10 mouse cellular contexts compared by ENCODE assay signal in the genomic region with DNA sequence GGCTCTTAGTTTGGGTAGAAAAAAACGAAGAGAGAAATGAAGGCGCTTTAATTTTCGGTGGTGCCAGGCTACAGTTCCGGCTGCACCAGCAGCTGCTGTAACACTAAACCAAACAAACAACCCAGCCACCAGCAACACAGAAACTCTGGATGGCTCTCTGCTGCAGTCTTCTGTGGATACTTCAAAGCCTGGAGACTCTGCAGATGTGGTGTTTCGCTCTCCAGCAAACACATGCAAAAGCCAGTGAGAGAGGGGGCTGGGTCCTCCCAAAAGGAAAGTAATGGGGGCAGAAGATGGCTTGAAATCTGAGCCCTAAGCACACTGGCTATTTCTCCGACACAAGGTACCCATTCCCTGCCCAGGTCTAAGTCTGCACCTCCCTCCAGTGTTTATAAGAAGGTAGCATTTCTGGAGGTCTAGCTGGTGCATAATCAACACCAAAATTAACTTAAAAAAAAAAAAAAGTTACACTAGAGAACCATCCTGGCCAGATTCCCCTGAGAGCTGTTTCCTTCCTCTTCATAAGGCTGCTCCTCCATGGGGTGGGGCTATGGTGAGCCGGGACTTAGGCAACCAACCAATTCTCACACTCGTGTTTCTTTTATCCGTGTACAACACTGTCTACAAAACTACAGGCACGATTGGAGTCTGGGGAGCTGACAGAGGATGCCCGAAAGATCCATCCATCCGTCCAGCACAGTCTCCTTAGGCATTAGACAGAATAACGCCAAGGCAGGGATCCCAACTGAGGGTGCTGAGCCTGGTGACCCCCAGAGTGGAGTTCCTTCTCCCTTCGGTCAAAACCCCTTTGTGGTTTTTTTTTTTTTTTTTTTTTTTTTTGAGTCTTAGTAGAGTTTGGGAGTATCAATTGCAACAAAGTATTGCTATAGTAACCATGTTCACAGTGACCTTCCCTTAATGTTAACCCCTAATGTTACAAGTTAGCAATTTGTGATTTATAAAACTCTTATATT. TPM values are rescaled to one million over a fixed set of nuclear protein-coding genes. Genes with fewer than 3 reads are reported as not detected.
A peak's percentile ranks its signal among the peaks of the same experiment; 100 is the strongest.
DNase-seq lines count a peak whose midpoint lies in the region; TF ChIP-seq lines count a peak whose summit lies in the region.
"Had no signal": no experiment of that assay in that cellular context is flagged by ENCODE, and none has a peak within 500 bp of the region (broad histone marks: within the 10 kb centered on the region; RNA-seq: fewer than 3 reads in every experiment).

No protein-coding gene starts in this region.

- peak; percentile 46 for DNase-seq in gastrocnemius, adult 2 months
- DNase-seq in gastrocnemius, postnatal 36 days: no peak
- peak; percentile 14 for DNase-seq in T-cell, adult 2 months (ENCODE audit: low spot score)
- DNase-seq in heart, postnatal 4 days: peak; percentile 24
- DNase-seq in lung, postnatal 36 days: peak; percentile 66
- DNase-seq in frontal cortex, adult 2 months (ENCODE audit: extremely low spot score in 1 of 2, low spot score in 1 of 2): no peak
- no peak for DNase-seq in urinary bladder, postnatal 4 days (ENCODE audit: low spot score in 2 of 2)
- no peak for DNase-seq in left cerebral cortex, adult 18-20 months (ENCODE audit: low spot score in 2 of 2)

- peak overlapping the region; percentile 88 for H3K27ac ChIP-seq in gastrocnemius, adult 2 months
- H3K27ac ChIP-seq: forebrain, embryonic 13.5 days; midbrain, embryonic 12.5 days had no signal

- H3K4me3 ChIP-seq in gastrocnemius, adult 2 months: peak overlapping the region; percentile 72
- H3K4me3 ChIP-seq: forebrain, embryonic 13.5 days; midbrain, embryonic 12.5 days had no signal

- TF ChIP-seq CTCF in gastrocnemius, adult 2 months (IDR thresholded peaks at IDR 0.05): no peak

- intact Hi-C loops in gastrocnemius, adult 2 months (cut with DNase I): no loop called here
- intact Hi-C loops in gastrocnemius, postnatal 36 days (cut with DNase I): loop anchor here (10.0 kb wide), 1 partner anchor 336 kb away; no protein-coding TSS in a partner anchor

RNA-seq across cellular contexts. Expression of gene Eif4e3, which starts 55.8 kb away (rescaled TPM):
- total RNA-seq in gastrocnemius, adult 2 months (2021): 10 to 100 TPM; 23.5 to 29.4 TPM
- total RNA-seq in gastrocnemius, postnatal 36 days (2021): 10 to 100 TPM; 24.3 to 29.6 TPM
- total RNA-seq in heart, postnatal 4 days (2021): 10 to 100 TPM; 17.6 to 20.4 TPM
- polyA plus RNA-seq in frontal cortex, adult 2 months (2012; rRNA removed): 20.2 and 21.1 TPM in 2 replicates
- total RNA-seq in left cerebral cortex, adult 18-20 months (2021): 10 to 100 TPM; 19.4 to 20.0 TPM

RNA-seq across cellular contexts. Expression of gene Gm20696, which starts 55.9 kb away (rescaled TPM):
- total RNA-seq in gastrocnemius, adult 2 months (2021): 1 to 10 TPM; 1.2 to 1.3 TPM
- total RNA-seq in gastrocnemius, postnatal 36 days (2021): 1 to 10 TPM; 1.4 to 1.6 TPM
- 1 to 10 TPM; 2.5 to 3.4 TPM for total RNA-seq in heart, postnatal 4 days (2021)
- polyA plus RNA-seq in frontal cortex, adult 2 months (2012; rRNA removed): 1.5 and 1.6 TPM in 2 replicates
- 1 to 10 TPM; 7.2 to 8.7 TPM for total RNA-seq in left cerebral cortex, adult 18-20 months (2021)

Comparison
In these comparisons a context has a peak if more than half of its experiments do, and no peak if none do; other contexts are left out.
1. DNase-seq: peak in gastrocnemius, adult 2 months (single experiment), T-cell, adult 2 months (single experiment), heart, postnatal 4 days (single experiment) and lung, postnatal 36 days (single experiment); none in gastrocnemius, postnatal 36 days (0 of 2), frontal cortex, adult 2 months (0 of 2), urinary bladder, postnatal 4 days (0 of 2) and left cerebral cortex, adult 18-20 months (0 of 2).